Mouse (Mus musculus) neural tube, embryonic 11.5 days (tissue): ENCODE measurements at regions not wholly inside any gene's neighbourhood (a gene's known extent, or its start where the extent isn't known, plus 50 kb on each side); places are given as distances from the start of the nearest gene placed in this dataset.

Source experiments
- ATAC-seq: fragments of 200-750 bp; cut with Nextera tagmentation; 2 replicates; pipeline ENCODE4 v1.8.0; 2017; ENCODE audit warnings: moderate number of reproducible peaks, mild to moderate bottlenecking, moderate TSS enrichment, moderate library complexity; ENCODE audit not compliant: insufficient read depth, low FRiP score, low TSS enrichment
- DNase-seq: peaks from one replicate; pipeline ENCODE4 v3.0.0-alpha.2; 2015; ENCODE audit warnings: low spot score
- H3K27ac ChIP-seq: fragments of 300-500 bp; sonication (generic); 2 replicates; pipeline ENCODE4 v1.5.1; 2014; ENCODE audit warnings: low read depth, mild to moderate bottlenecking, low read length
- H3K27me3 ChIP-seq: fragments of 300-500 bp; sonication (generic); 2 replicates; pipeline ENCODE4 v1.6.1; 2014; ENCODE audit warnings: mild to moderate bottlenecking, low read length, mixed read lengths; ENCODE audit not compliant: control insufficient read depth, insufficient read depth
- H3K36me3 ChIP-seq: fragments of 300-500 bp; sonication (generic); 2 replicates; pipeline ENCODE4 v1.6.1; 2014; ENCODE audit warnings: mild to moderate bottlenecking, low read length, moderate library complexity, mixed read lengths; ENCODE audit not compliant: control insufficient read depth, insufficient read depth
- H3K4me1 ChIP-seq: fragments of 300-500 bp; sonication (generic); 2 replicates; pipeline ENCODE4 v1.6.1; 2014; ENCODE audit warnings: low read length, mixed read lengths; ENCODE audit not compliant: control insufficient read depth, insufficient read depth
- H3K4me2 ChIP-seq: fragments of 300-500 bp; sonication (generic); 2 replicates; pipeline ENCODE4 v1.6.1; 2014; ENCODE audit warnings: low read depth, mild to moderate bottlenecking, moderate library complexity
- H3K4me3 ChIP-seq: fragments of 300-500 bp; sonication (generic); 2 replicates; pipeline ENCODE4 v1.5.1; 2014; ENCODE audit warnings: low read depth, low read length
- H3K9ac ChIP-seq: fragments of 300-500 bp; sonication (generic); 2 replicates; pipeline ENCODE4 v1.6.1; 2014; ENCODE audit warnings: mild to moderate bottlenecking, low read length
- H3K9me3 ChIP-seq: fragments of 300-500 bp; sonication (generic); 2 replicates; pipeline ENCODE4 v1.6.1; 2016; ENCODE audit warnings: low read length; ENCODE audit not compliant: control insufficient read depth
- WGBS: fragments of 180-500 bp; shearing (Covaris S2); extraction: QIAGEN DNeasy Blood & Tissue Kit; methylation state at CpG from one replicate; pipeline ENCODE4 v1.1.7; 2014; 5-methylcytosine and 5-hydroxymethylcytosine counted together

GRCm38 (mm10) chr14:113112320-113112719 is 202.1 kb upstream of the Tpm3-rs7 start:
- DNase-seq: no peak
- no peak overlapping the region for H3K9ac ChIP-seq
- no peaks in the 10 kb centered on the region for H3K27me3 ChIP-seq
- no peaks in the 10 kb centered on the region for H3K9me3 ChIP-seq
- no peaks in the 10 kb centered on the region for H3K4me1 ChIP-seq
- H3K27ac ChIP-seq: no peak overlapping the region
- H3K4me3 ChIP-seq: no peak overlapping the region
- H3K36me3 ChIP-seq: no peaks in the 10 kb centered on the region
- ATAC-seq: no peak
- H3K4me2 ChIP-seq: no peak overlapping the region
- WGBS: 94% methylated on average over 1 of the region's 1 CpGs

- no peaks in the 10 kb centered on the region for H3K4me1 ChIP-seq
- H3K27me3 ChIP-seq: no peaks in the 10 kb centered on the region
- H3K36me3 ChIP-seq: no peaks in the 10 kb centered on the region
- DNase-seq (no peak), ATAC-seq (no peak)
- H3K9ac ChIP-seq: no peak overlapping the region
- H3K4me2 ChIP-seq: no peak overlapping the region
- H3K27ac ChIP-seq: no peak overlapping the region
- WGBS: 87% methylated on average over 2 of the region's 2 CpGs
- H3K4me3 ChIP-seq: no peak overlapping the region
- no peaks in the 10 kb centered on the region for H3K9me3 ChIP-seq
Measured at GRCm38 (mm10) chr14:113138823-113139222, 175.6 kb upstream of the Tpm3-rs7 start.

GRCm38 (mm10) chr14:113168584-113168983 is 145.8 kb upstream of the Tpm3-rs7 start:
- WGBS: 91% methylated on average over 2 of the region's 2 CpGs
- Histone ChIP-seq H3K27ac (no peak overlapping the region), H3K4me2 (no peak overlapping the region), H3K36me3 (no peaks in the 10 kb centered on the region), H3K9ac (no peak overlapping the region), H3K4me1 (no peaks in the 10 kb centered on the region), H3K27me3 (no peaks in the 10 kb centered on the region), H3K4me3 (no peak overlapping the region), H3K9me3 (no peaks in the 10 kb centered on the region)
- DNase-seq (no peak), ATAC-seq (no peak)

- H3K4me1 ChIP-seq: peaks cover 3% of the 10 kb centered on the region; the same call in 1 of the 2 replicates
- H3K27ac ChIP-seq: no peak overlapping the region
- H3K9me3 ChIP-seq: no peaks in the 10 kb centered on the region
- no peak overlapping the region for H3K4me3 ChIP-seq
- H3K36me3 ChIP-seq: no peaks in the 10 kb centered on the region
- WGBS: 24% methylated on average over 16 of the region's 16 CpGs
- DNase-seq (peak; percentile 53), ATAC-seq (peak; percentile 75)
- H3K27me3 ChIP-seq: no peaks in the 10 kb centered on the region
- H3K9ac ChIP-seq: no peak overlapping the region
- H3K4me2 ChIP-seq: no peak overlapping the region
Measured at GRCm38 (mm10) chr14:113182345-113182997, 131.9 kb upstream of the Tpm3-rs7 start.

GRCm38 (mm10) chr14:113211968-113212367 is 102.4 kb upstream of the Tpm3-rs7 start:
- Histone ChIP-seq H3K4me3 (no peak overlapping the region), H3K27me3 (no peaks in the 10 kb centered on the region), H3K9me3 (no peaks in the 10 kb centered on the region), H3K27ac (no peak overlapping the region), H3K36me3 (no peaks in the 10 kb centered on the region), H3K9ac (no peak overlapping the region), H3K4me2 (no peak overlapping the region), H3K4me1 (no peaks in the 10 kb centered on the region)
- ATAC-seq: no peak
- 87% methylated on average over 5 of the region's 5 CpGs for WGBS
- no peak for DNase-seq
